8 mouse cellular contexts compared by ENCODE assay signal in the genomic region with DNA sequence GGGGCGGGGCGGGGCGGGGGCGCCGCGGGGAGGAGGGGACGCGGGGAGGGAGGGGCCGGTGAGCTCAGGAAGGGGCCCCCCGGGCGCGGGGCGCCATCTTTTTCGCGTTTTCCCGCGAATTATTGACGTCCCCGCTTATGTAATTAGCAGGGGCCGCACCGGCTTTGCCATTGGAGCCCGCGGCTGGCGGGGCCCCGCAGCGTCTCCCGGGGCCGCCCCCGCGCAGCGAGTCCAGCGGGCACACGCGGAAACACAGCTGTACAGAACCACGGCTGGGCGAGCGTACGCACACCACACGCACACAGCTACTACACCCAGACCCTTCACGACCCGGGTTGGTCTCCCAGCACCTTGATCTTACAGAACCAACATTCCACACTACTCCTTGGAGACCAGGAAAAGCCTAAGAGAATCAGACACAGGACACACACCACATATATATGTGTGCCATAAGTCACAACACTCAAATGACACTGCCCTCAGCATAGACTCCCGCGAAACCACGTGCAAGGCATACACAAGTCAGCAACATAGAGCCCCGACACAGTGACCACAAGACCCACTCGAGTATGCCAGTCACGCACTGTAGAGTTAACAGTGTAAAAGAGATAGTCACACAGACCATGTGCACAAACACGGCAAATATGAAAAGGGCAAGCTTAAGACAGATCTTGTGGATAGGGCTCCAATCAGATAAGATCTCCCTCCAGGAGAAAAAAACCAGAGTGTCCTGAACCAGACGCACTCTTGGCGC. TPM values are rescaled to one million over a fixed set of nuclear protein-coding genes. Genes with fewer than 3 reads are reported as not detected.
A peak's percentile ranks its signal among the peaks of the same experiment; 100 is the strongest.
DNase-seq lines count a peak whose midpoint lies in the region; ATAC-seq and TF ChIP-seq lines count a peak whose summit lies in the region.

No protein-coding gene starts in this region.

- peaks cover 34% of the 10 kb centered on the region for H3K36me3 ChIP-seq in erythroblast, embryonic 14.5 days (ENCODE audit: control insufficient read depth)
- no peaks in the 10 kb centered on the region for H3K36me3 ChIP-seq in intestine, embryonic 15.5 days
- H3K36me3 ChIP-seq in liver, adult 2 months (ENCODE audit: control insufficient read depth, insufficient read depth, low read length) = no peaks in the 10 kb centered on the region
- no peaks in the 10 kb centered on the region for H3K36me3 ChIP-seq in midbrain, embryonic 16.5 days (ENCODE audit: control insufficient read depth, insufficient read depth, low read length)
- H3K36me3 ChIP-seq in thymus, adult 2 months (ENCODE audit: control insufficient read depth, insufficient read depth, low read length) = no peaks in the 10 kb centered on the region

- peaks cover 47% of the 10 kb centered on the region for H3K27me3 ChIP-seq in erythroblast, embryonic 14.5 days (ENCODE audit: control insufficient read depth)
- H3K27me3 ChIP-seq in intestine, embryonic 15.5 days (replicated peaks) = no peaks in the 10 kb centered on the region
- H3K27me3 ChIP-seq in liver, adult 2 months (ENCODE audit: control insufficient read depth, insufficient read depth, low read length) = no peaks in the 10 kb centered on the region
- H3K27me3 ChIP-seq in midbrain, embryonic 16.5 days (ENCODE audit: control insufficient read depth, insufficient read depth, low read depth, low read length) = peaks cover 11% of the 10 kb centered on the region
- no peaks in the 10 kb centered on the region for H3K27me3 ChIP-seq in thymus, adult 2 months (ENCODE audit: control insufficient read depth, insufficient read depth, low read length)

- TF ChIP-seq CTCF in bone marrow, adult 2 months (IDR thresholded peaks at IDR 0.05; ENCODE audit: control insufficient read depth, insufficient read depth, low read length) = no peak
- TF ChIP-seq CTCF in liver, adult 2 months (IDR thresholded peaks at IDR 0.05; ENCODE audit: low read depth, low read length) = no peak
- TF ChIP-seq CTCF in thymus, adult 2 months (IDR thresholded peaks at IDR 0.05; ENCODE audit: borderline replicate concordance, control insufficient read depth, extremely low read depth, insufficient read depth, low read length, poor library complexity) = no peak

- peaks cover 33% of the 10 kb centered on the region for H3K4me1 ChIP-seq in erythroblast, embryonic 14.5 days (ENCODE audit: control insufficient read depth)
- H3K4me1 ChIP-seq in bone marrow, adult 2 months (ENCODE audit: control insufficient read depth, insufficient read depth, low read length) = no peaks in the 10 kb centered on the region; the same call in 1 of the 2 replicates
- 0 out of 2 replicates have a peak, but pooled peaks cover 9% of the 10 kb centered on the region for H3K4me1 ChIP-seq in intestine, embryonic 15.5 days (replicated peaks)
- peaks cover 2% of the 10 kb centered on the region; the same call in 1 of the 2 replicates for H3K4me1 ChIP-seq in liver, adult 2 months (ENCODE audit: control insufficient read depth, insufficient read depth, low read length)
- peaks cover 10% of the 10 kb centered on the region; the same call in 1 of the 2 replicates for H3K4me1 ChIP-seq in midbrain, embryonic 16.5 days (ENCODE audit: control insufficient read depth, insufficient read depth, low read length)
- peaks cover 28% of the 10 kb centered on the region for H3K4me1 ChIP-seq in thymus, adult 2 months (replicated peaks; ENCODE audit: control insufficient read depth, insufficient read depth, low read length)

- H3K9ac ChIP-seq in intestine, embryonic 15.5 days = peak overlapping the region; percentile 53
- peak overlapping the region; percentile 62 for H3K9ac ChIP-seq in liver, adult 2 months (ENCODE audit: low read depth, low read length)
- H3K9ac ChIP-seq in midbrain, embryonic 16.5 days (ENCODE audit: low read depth, low read length) = peak overlapping the region; percentile 71

- H3K9me3 ChIP-seq in erythroblast, embryonic 14.5 days (ENCODE audit: control insufficient read depth, low read length) = no peaks in the 10 kb centered on the region
- no peaks in the 10 kb centered on the region for H3K9me3 ChIP-seq in intestine, embryonic 15.5 days
- no peaks in the 10 kb centered on the region for H3K9me3 ChIP-seq in midbrain, embryonic 16.5 days (replicated peaks; ENCODE audit: control insufficient read depth, low read length, poor library complexity, severe bottlenecking)

- ATAC-seq in erythroblast, adult 5-6 weeks (replicated peaks; ENCODE audit: low FRiP score, poor library complexity, severe bottlenecking) = no peak
- peak; percentile 84 for ATAC-seq in granulocyte monocyte progenitor cell, adult 5-6 weeks (replicated peaks; ENCODE audit: poor library complexity, severe bottlenecking)
- peak; percentile 84 for ATAC-seq in intestine, embryonic 15.5 days
- ATAC-seq in midbrain, embryonic 16.5 days = peak; percentile 76

- 3% methylated on average over 45 of the region's 50 CpGs for WGBS in bone marrow, adult 2 months
- WGBS in intestine, embryonic 15.5 days = 2% methylated on average over 35 of the region's 50 CpGs
- 8% methylated on average over 41 of the region's 50 CpGs for WGBS in liver, adult 2 months
- WGBS in midbrain, embryonic 16.5 days = 2% methylated on average over 44 of the region's 50 CpGs
- 3% methylated on average over 44 of the region's 50 CpGs for WGBS in thymus, adult 2 months

- TF ChIP-seq POLR2A in bone marrow, adult 2 months (IDR thresholded peaks at IDR 0.05; ENCODE audit: borderline replicate concordance, control insufficient read depth, low read depth, low read length) = peak; percentile 36; the same call in 1 of the 2 replicates
- TF ChIP-seq POLR2A in liver, adult 2 months (IDR thresholded peaks at IDR 0.05; ENCODE audit: extremely low read depth, insufficient read depth, low read length) = no peak
- TF ChIP-seq POLR2A in thymus, adult 2 months (IDR thresholded peaks at IDR 0.05; ENCODE audit: control insufficient read depth, extremely low read depth, insufficient read depth, low read length, poor library complexity) = no peak

- no peak overlapping the region for H3K27ac ChIP-seq in bone marrow, adult 2 months (ENCODE audit: control insufficient read depth, insufficient read depth, low read depth, low read length, poor library complexity)
- H3K27ac ChIP-seq in intestine, embryonic 15.5 days = peak overlapping the region; percentile 28; the same call in 1 of the 2 replicates
- no peak overlapping the region for H3K27ac ChIP-seq in liver, adult 2 months (replicated peaks; ENCODE audit: insufficient read depth, low read depth, low read length)
- H3K27ac ChIP-seq in midbrain, embryonic 16.5 days (ENCODE audit: low read length) = no peak overlapping the region
- H3K27ac ChIP-seq in thymus, adult 2 months (ENCODE audit: control insufficient read depth, insufficient read depth, low read length) = peak overlapping the region; percentile 8

- peak overlapping the region; percentile 68 for H3K4me3 ChIP-seq in erythroblast, embryonic 14.5 days (replicated peaks)
- peak overlapping the region; percentile 67 for H3K4me3 ChIP-seq in bone marrow, adult 2 months (replicated peaks; ENCODE audit: control insufficient read depth, low read depth, low read length)
- peak overlapping the region; percentile 62 for H3K4me3 ChIP-seq in intestine, embryonic 15.5 days (replicated peaks)
- peak overlapping the region; percentile 54 for H3K4me3 ChIP-seq in liver, adult 2 months (ENCODE audit: insufficient read depth, low read depth, low read length)
- peak overlapping the region; percentile 59 for H3K4me3 ChIP-seq in midbrain, embryonic 16.5 days (ENCODE audit: low read depth, low read length)
- H3K4me3 ChIP-seq in thymus, adult 2 months (ENCODE audit: control insufficient read depth, insufficient read depth, low read length) = peak overlapping the region; percentile 60

- DNase-seq in liver, adult 2 months (ENCODE audit: extremely low read depth, low read depth, low spot score) = no peak
- peak; percentile 56 for DNase-seq in thymus, adult 2 months

- H3K4me2 ChIP-seq in intestine, embryonic 15.5 days (replicated peaks) = peak overlapping the region; percentile 88
- H3K4me2 ChIP-seq in midbrain, embryonic 16.5 days (ENCODE audit: low read length) = peak overlapping the region; percentile 93

- no peaks in the 10 kb centered on the region for H3K79me2 ChIP-seq in liver, adult 2 months (ENCODE audit: control insufficient read depth, insufficient read depth, low read length)

RNA-seq across cellular contexts. Expression of gene Phf19, which starts 0.4 kb away (rescaled TPM):
- polyA plus RNA-seq in erythroblast, embryonic 14.5 days (2012) = 1.8 and 2.1 TPM in 2 replicates
- 1.7 and 1.9 TPM in 2 replicates for total RNA-seq in erythroblast, adult 5-6 weeks (2015; ENCODE audit: low replicate concordance)
- total RNA-seq in erythroblast, adult 5-6 weeks (2017; ENCODE audit: low replicate concordance) = 0.42 and 1.9 TPM in 2 replicates
- polyA plus RNA-seq in bone marrow, adult 2 months (2011; ENCODE audit: insufficient read depth, insufficient read length, low replicate concordance, missing spikeins) = 2.5 and 7.1 TPM in 2 replicates
- total RNA-seq in granulocyte monocyte progenitor cell, adult 5-6 weeks (2014; fragmentation: Nextera tagmentation) = 22.6 and 25.9 TPM in 2 replicates
- 5.9 and 7.9 TPM in 2 replicates for total RNA-seq in granulocyte monocyte progenitor cell, adult 5-6 weeks (2017)
- 8.0 TPM in 2 replicates for polyA plus RNA-seq in intestine, embryonic 15.5 days (2015; fragmentation: Nextera tagmentation; extraction: Ambion mirVana)
- total RNA-seq in liver, adult 2 months (2014; rRNA removed) = 0.20 and 0.55 TPM in 2 replicates
- 0.21 and 0.61 TPM in 2 replicates for polyA plus RNA-seq in liver, adult 2 months (2012; rRNA removed)
- polyA plus RNA-seq in midbrain, embryonic 16.5 days (2015; fragmentation: Nextera tagmentation; extraction: Ambion mirVana) = 1.4 and 2.0 TPM in 2 replicates
- polyA plus RNA-seq in thymus, adult 2 months (2012; rRNA removed) = 18.8 and 24.1 TPM in 2 replicates

RNA-seq across cellular contexts. Expression of gene Psmd5, which starts 39.5 kb away (rescaled TPM):
- polyA plus RNA-seq in erythroblast, embryonic 14.5 days (2012) = 0.80 and 1.2 TPM in 2 replicates
- total RNA-seq in erythroblast, adult 5-6 weeks (2015; ENCODE audit: low replicate concordance) = 18.0 and 64.0 TPM in 2 replicates
- total RNA-seq in erythroblast, adult 5-6 weeks (2017; ENCODE audit: low replicate concordance) = 11.8 and 25.0 TPM in 2 replicates
- polyA plus RNA-seq in bone marrow, adult 2 months (2011; ENCODE audit: insufficient read depth, insufficient read length, low replicate concordance, missing spikeins) = 30.3 TPM in 2 replicates
- 64.4 and 67.3 TPM in 2 replicates for total RNA-seq in granulocyte monocyte progenitor cell, adult 5-6 weeks (2014; fragmentation: Nextera tagmentation)
- total RNA-seq in granulocyte monocyte progenitor cell, adult 5-6 weeks (2017) = 36.8 and 60.4 TPM in 2 replicates
- polyA plus RNA-seq in intestine, embryonic 15.5 days (2015; fragmentation: Nextera tagmentation; extraction: Ambion mirVana) = 88.7 and 98.0 TPM in 2 replicates
- 31.1 and 32.7 TPM in 2 replicates for total RNA-seq in liver, adult 2 months (2014; rRNA removed)
- polyA plus RNA-seq in liver, adult 2 months (2012; rRNA removed) = 15.1 and 18.1 TPM in 2 replicates
- polyA plus RNA-seq in midbrain, embryonic 16.5 days (2015; fragmentation: Nextera tagmentation; extraction: Ambion mirVana) = 98.8 and 110 TPM in 2 replicates
- polyA plus RNA-seq in thymus, adult 2 months (2012; rRNA removed) = 10.8 and 15.1 TPM in 2 replicates

RNA-seq across cellular contexts. Expression of gene Cutal, which starts 40.0 kb away (rescaled TPM):
- polyA plus RNA-seq in erythroblast, embryonic 14.5 days (2012) = not detected in 2 replicates
- total RNA-seq in erythroblast, adult 5-6 weeks (2015; ENCODE audit: low replicate concordance) = not detected in 2 replicates
- not detected in 2 replicates for total RNA-seq in erythroblast, adult 5-6 weeks (2017; ENCODE audit: low replicate concordance)
- not detected in 2 replicates for polyA plus RNA-seq in bone marrow, adult 2 months (2011; ENCODE audit: insufficient read depth, insufficient read length, low replicate concordance, missing spikeins)
- not detected in 2 replicates for total RNA-seq in granulocyte monocyte progenitor cell, adult 5-6 weeks (2014; fragmentation: Nextera tagmentation)
- total RNA-seq in granulocyte monocyte progenitor cell, adult 5-6 weeks (2017) = not detected in 2 replicates
- 5.7 and 6.8 TPM in 2 replicates for polyA plus RNA-seq in intestine, embryonic 15.5 days (2015; fragmentation: Nextera tagmentation; extraction: Ambion mirVana)
- total RNA-seq in liver, adult 2 months (2014; rRNA removed) = 48.2 and 48.6 TPM in 2 replicates
- polyA plus RNA-seq in liver, adult 2 months (2012; rRNA removed) = 341 and 358 TPM in 2 replicates
- 0.26 and 0.28 TPM in 2 replicates for polyA plus RNA-seq in midbrain, embryonic 16.5 days (2015; fragmentation: Nextera tagmentation; extraction: Ambion mirVana)
- polyA plus RNA-seq in thymus, adult 2 months (2012; rRNA removed) = 3.7 and 8.2 TPM in 2 replicates

RNA-seq across cellular contexts. Expression of gene Traf1, which starts 47.3 kb away (rescaled TPM):
- polyA plus RNA-seq in erythroblast, embryonic 14.5 days (2012) = not detected in 2 replicates
- 0.63 TPM in 1 of 2 replicates, not detected in the other for total RNA-seq in erythroblast, adult 5-6 weeks (2015; ENCODE audit: low replicate concordance)
- 0.43 TPM in 1 of 2 replicates, not detected in the other for total RNA-seq in erythroblast, adult 5-6 weeks (2017; ENCODE audit: low replicate concordance)
- 6.7 and 9.8 TPM in 2 replicates for polyA plus RNA-seq in bone marrow, adult 2 months (2011; ENCODE audit: insufficient read depth, insufficient read length, low replicate concordance, missing spikeins)
- not detected in 2 replicates for total RNA-seq in granulocyte monocyte progenitor cell, adult 5-6 weeks (2014; fragmentation: Nextera tagmentation)
- 0.09 and 0.15 TPM in 2 replicates for total RNA-seq in granulocyte monocyte progenitor cell, adult 5-6 weeks (2017)
- polyA plus RNA-seq in intestine, embryonic 15.5 days (2015; fragmentation: Nextera tagmentation; extraction: Ambion mirVana) = 2.5 TPM in 2 replicates
- total RNA-seq in liver, adult 2 months (2014; rRNA removed) = 0.55 and 1.2 TPM in 2 replicates
- polyA plus RNA-seq in liver, adult 2 months (2012; rRNA removed) = 0.75 and 1.2 TPM in 2 replicates
- polyA plus RNA-seq in midbrain, embryonic 16.5 days (2015; fragmentation: Nextera tagmentation; extraction: Ambion mirVana) = 2.8 and 4.9 TPM in 2 replicates
- polyA plus RNA-seq in thymus, adult 2 months (2012; rRNA removed) = 76.7 and 80.4 TPM in 2 replicates

Comparison
In these comparisons a context has a peak if more than half of its experiments do, and no peak if none do; other contexts are left out.
1. H3K27ac ChIP-seq: peak in intestine, embryonic 15.5 days (single experiment) and thymus, adult 2 months (single experiment); none in bone marrow, adult 2 months (single experiment), liver, adult 2 months (single experiment) and midbrain, embryonic 16.5 days (single experiment).
2. RNA of gene Cutal, which starts 40.0 kb away (polyA plus RNA-seq): 341 to 358 TPM in liver, adult 2 months; 5.7 to 6.8 TPM in intestine, embryonic 15.5 days, 3.7 to 8.2 TPM in thymus, adult 2 months, not detected in bone marrow, adult 2 months, 0.26 to 0.28 TPM in midbrain, embryonic 16.5 days and not detected in erythroblast, embryonic 14.5 days; every median in the first group is over 10 times any median in the second.
3. Peak in every context shown above with its lines, with median percentiles within 50 percentile points of each other: H3K4me3 ChIP-seq and H3K9ac ChIP-seq.